Mouse (Mus musculus): Measurements from ENCODE around the gene Cyp2e1.

The Cyp2e1 gene

GRCm38 (mm10) chr7:140797619-140798018 is 34.1 kb downstream of the Cyp2e1 start:
- in situ Hi-C loops (cut with MboI; ENCODE audit: low pct_unique_long_range_greater_than_20kb in 1 of 2, low sequenced_read_pairs in 2 of 2, unreplicated experiment in 1 of 2) = loop anchor here in 1 of 2 experiments (10.0 kb wide), 1 partner anchor 603 kb away; no protein-coding TSS in a partner anchor

DNA sequence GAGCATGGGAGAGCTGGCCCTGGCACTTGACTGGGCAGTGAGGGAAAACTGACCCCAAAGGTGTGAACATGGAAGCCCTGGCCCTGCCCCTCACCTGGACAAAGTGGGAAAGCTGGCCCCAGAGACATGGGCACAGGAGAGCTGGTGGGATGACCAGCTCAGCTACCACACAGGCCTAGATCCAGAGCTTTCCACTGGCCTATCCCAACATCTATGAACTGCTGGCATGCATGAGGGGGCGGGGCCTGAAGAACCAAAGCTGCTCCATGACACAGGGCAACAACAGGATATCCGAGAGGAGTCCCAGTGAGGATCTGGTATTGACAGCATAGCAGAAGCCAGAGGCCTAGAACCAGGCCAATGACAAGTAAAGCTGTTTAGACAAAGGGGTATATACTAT is 34.7 kb downstream of the Cyp2e1 start:
- in situ Hi-C loops (cut with MboI; ENCODE audit: low pct_unique_long_range_greater_than_20kb in 1 of 2, low sequenced_read_pairs in 2 of 2, unreplicated experiment in 1 of 2) = loop anchor here in 1 of 2 experiments (10.0 kb wide), 1 partner anchor 603 kb away; no protein-coding TSS in a partner anchor

- in situ Hi-C loops (cut with MboI; ENCODE audit: low pct_unique_long_range_greater_than_20kb in 1 of 2, low sequenced_read_pairs in 2 of 2, unreplicated experiment in 1 of 2) = no loop called here
Measured at GRCm38 (mm10) chr7:140802629-140803028, 39.1 kb downstream of the Cyp2e1 start.

GRCm38 (mm10) chr7:140805704-140806103 is 42.2 kb downstream of the Cyp2e1 start:
- in situ Hi-C loops (cut with MboI; ENCODE audit: low pct_unique_long_range_greater_than_20kb in 1 of 2, low sequenced_read_pairs in 2 of 2, unreplicated experiment in 1 of 2) = no loop called here

- in situ Hi-C loops (cut with MboI; ENCODE audit: low pct_unique_long_range_greater_than_20kb in 1 of 2, low sequenced_read_pairs in 2 of 2, unreplicated experiment in 1 of 2) = no loop called here
Measured at GRCm38 (mm10) chr7:140810496-140810895, 47.0 kb downstream of the Cyp2e1 start.

GRCm38 (mm10) chr7:140811714-140812113 is 48.2 kb downstream of the Cyp2e1 start:
- in situ Hi-C loops (cut with MboI; ENCODE audit: low pct_unique_long_range_greater_than_20kb in 1 of 2, low sequenced_read_pairs in 2 of 2, unreplicated experiment in 1 of 2) = no loop called here

DNA sequence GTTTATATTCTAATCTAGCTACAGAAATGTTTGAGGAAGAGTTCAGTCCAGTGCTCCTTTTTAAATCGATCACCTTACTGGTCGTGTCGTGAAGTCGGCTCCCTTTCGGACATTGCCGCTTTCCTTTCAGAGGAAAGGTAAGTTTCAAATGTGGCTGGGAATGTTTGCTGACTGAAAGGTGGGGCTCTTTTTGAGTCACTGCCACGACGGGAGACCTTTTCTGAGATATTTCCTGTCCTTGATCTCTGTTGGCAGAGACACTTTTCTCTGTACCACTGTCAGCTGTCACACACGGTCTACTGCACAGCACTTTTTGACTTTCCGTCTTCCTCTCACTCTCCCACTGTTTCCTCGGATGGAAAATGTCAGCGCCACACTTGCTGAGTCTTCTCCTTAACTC is 49.3 kb downstream of the Cyp2e1 start:
- in situ Hi-C loops (cut with MboI; ENCODE audit: low pct_unique_long_range_greater_than_20kb in 1 of 2, low sequenced_read_pairs in 2 of 2, unreplicated experiment in 1 of 2) = no loop called here

GRCm38 (mm10) chr7:140820173-140820572 is 56.6 kb downstream of the Cyp2e1 start:
- in situ Hi-C loops (cut with MboI; ENCODE audit: low pct_unique_long_range_greater_than_20kb in 1 of 2, low sequenced_read_pairs in 2 of 2, unreplicated experiment in 1 of 2) = no loop called here

DNA sequence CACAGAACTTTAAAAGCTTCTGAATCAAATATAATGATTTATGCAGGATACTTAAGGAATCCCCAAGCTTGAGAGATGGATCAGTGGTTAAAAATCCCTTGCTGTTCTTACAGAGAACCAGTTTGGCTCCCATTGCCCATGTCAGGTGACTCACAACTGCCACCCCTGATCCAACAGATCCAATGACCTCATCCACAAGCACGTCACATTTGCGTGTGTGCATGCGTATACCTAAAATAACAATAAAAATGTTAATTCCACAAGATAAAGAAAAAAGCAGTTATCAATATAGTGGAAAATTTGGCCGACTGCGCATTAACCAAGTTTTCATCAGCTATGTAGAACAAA is 57.7 kb downstream of the Cyp2e1 start:
- in situ Hi-C loops (cut with MboI; ENCODE audit: low pct_unique_long_range_greater_than_20kb in 1 of 2, low sequenced_read_pairs in 2 of 2, unreplicated experiment in 1 of 2) = no loop called here

GRCm38 (mm10) chr7:140821653-140822329 is 58.3 kb downstream of the Cyp2e1 start, which contains the start of gene Zfp941:
Zfp941 (minus strand) TSS chr7:140822178.
- in situ Hi-C loops (cut with MboI; ENCODE audit: low pct_unique_long_range_greater_than_20kb in 1 of 2, low sequenced_read_pairs in 2 of 2, unreplicated experiment in 1 of 2) = no loop called here

GRCm38 (mm10) chr7:140822731-140823130 is 59.2 kb downstream of the Cyp2e1 start:
- in situ Hi-C loops (cut with MboI; ENCODE audit: low pct_unique_long_range_greater_than_20kb in 1 of 2, low sequenced_read_pairs in 2 of 2, unreplicated experiment in 1 of 2) = no loop called here
